Mouse (Mus musculus): ENCODE data around the gene Peg12.

DNA sequence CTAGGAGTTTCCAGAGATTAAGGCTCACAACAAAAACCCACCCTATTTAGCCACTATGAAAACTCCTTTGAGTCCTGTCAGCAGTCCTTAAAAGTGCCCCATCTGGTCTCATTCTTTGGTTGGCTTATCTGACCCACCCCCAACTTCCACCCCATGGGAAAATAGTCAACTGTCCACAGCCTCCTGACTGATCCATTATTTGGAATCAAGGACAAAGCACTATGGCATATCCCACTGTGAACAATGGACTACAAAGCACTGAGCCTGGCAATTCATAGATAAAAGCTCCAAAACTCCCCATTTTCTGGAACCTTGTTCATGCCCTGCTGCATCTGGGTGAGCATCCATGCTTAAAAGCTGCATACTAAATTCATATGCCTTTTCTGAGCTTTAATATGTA is 48.1 kb downstream of the Peg12 start:
- TF ChIP-seq CTCF (IDR thresholded peaks at IDR 0.05; ENCODE audit: low read depth) (no peak), EP300 (IDR thresholded peaks at IDR 0.05; ENCODE audit: low read depth) (no peak)
